Mouse (Mus musculus): ENCODE data around the gene Glis3.

Gene Glis3

DNA sequence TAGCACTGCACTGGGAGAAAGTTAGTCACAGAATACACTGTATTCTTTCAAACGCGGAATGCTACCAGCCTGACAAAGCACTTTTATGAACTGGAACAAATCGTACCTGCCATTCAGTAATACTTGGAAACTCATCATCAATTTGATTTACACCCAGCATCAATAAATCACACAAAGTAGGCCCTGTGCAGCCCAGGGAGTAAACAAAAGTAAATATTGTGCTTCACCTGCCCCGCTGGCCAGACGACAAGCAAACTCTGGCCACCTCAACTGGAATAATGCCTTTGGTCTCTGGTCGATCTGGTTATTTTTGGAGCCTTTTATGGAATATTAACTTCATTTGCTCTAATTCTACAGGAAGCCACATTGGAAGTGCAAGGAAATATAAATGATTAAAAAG lies 23.0 kb downstream of the Glis3 start:
- DNase-seq (ENCODE audit: low read depth, low spot score), result no peak

- DNase-seq (ENCODE audit: low read depth, low spot score), result no peak
These were observed 24.7 kb downstream of the Glis3 start for GRCm38 (mm10) chr19:28655166-28655565.

GRCm38 (mm10) chr19:28650836-28651235 lies 29.0 kb downstream of the Glis3 start:
- DNase-seq (ENCODE audit: low read depth, low spot score), result no peak

DNA sequence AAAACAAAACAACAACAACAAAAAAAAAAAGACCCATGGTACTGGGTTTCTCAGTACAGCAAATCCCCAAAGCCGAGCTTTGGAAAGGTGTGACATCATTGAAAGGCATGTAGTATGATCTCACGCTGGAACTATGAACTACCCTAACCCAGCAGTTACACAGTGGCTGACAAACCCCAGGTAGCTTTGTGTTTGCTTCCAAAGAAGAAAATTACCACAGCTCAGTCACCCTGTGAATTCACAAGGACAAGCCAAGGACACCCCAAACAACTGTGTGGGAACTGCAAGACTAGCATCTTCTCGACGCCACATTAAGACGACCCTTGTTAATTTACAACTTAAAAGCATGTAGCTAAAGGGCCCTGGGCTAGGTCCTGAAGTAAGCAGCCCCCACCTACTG lies 30.4 kb downstream of the Glis3 start:
- no peak for DNase-seq (ENCODE audit: low read depth, low spot score)

GRCm38 (mm10) chr19:28648881-28649280 lies 31.0 kb downstream of the Glis3 start:
- DNase-seq (ENCODE audit: low read depth, low spot score), result no peak

- DNase-seq (ENCODE audit: low read depth, low spot score), result no peak
These were observed 32.5 kb downstream of the Glis3 start for GRCm38 (mm10) chr19:28647424-28647823.

DNA sequence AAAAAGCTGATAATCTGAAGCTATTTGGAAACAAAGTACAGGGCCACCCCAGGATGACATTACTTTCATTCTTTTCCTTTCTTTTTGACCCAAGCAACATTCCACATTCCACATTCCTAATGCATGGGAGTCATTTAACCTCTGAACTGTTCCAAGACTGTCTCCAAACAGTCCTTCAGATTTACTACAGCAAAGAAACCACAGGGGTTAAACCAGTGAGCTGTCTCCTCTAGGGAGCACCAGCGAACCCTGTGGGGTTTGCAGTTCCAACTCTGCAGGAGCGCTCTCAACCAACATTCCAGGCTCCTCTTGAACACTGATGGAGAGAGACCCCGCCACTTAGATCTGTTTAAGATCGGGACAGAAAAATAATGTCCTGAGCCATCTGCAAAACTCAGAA lies 33.6 kb downstream of the Glis3 start:
- no peak for DNase-seq (ENCODE audit: low read depth, low spot score)

DNA sequence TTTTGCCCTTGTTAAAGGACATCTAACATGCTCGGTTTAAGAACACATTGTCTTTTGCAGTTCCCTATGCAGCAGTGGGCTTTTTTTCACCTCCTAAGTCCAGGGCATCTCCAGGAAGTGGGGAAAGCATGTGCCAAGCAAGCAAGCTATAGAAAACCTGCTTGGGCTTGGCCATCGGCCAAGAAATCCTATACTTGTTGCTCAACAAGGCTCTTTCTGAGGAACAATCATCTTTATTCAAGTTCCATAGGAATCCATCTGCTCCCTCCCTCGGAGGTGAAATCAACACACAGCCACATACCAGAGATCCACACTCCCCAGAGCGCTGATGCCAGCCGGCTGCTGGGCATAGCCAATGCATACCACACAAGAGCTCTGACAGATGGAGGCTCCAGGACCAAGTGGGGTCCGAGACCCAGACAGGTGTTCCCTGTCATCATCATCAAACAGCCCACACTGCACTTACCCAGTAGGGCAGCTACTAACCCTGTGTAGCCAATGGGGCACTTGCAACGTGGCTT lies 39.0 kb downstream of the Glis3 start:
- no peak for DNase-seq (ENCODE audit: low read depth, low spot score)

- no peak for DNase-seq (ENCODE audit: low read depth, low spot score)
These were observed 43.8 kb downstream of the Glis3 start for GRCm38 (mm10) chr19:28635991-28636553.

- no peak for DNase-seq (ENCODE audit: low read depth, low spot score)
These were observed 44.9 kb downstream of the Glis3 start for GRCm38 (mm10) chr19:28634986-28635385.

DNA sequence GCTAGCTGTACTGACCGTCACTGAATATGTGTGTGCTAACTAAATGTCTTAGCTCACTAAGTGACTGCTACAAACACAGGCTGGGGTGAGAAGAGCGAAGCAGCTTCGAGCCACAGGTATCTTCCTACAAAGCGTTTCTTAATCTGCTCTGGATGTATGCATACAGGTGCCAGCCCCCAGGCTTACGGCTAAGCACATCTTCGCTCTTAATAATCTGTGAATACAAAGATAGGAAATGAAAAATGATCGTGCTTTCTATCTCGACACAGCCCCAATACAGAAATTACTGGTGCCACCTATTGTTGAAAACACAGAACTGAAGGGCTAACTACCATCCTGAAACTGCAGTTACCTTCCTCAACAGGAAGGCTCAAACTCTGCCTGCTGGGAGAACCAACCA lies 51.5 kb downstream of the Glis3 start:
- DNase-seq (ENCODE audit: low read depth, low spot score), result peak; percentile 13

GRCm38 (mm10) chr19:28626189-28626588 lies 53.7 kb downstream of the Glis3 start:
- no peak for DNase-seq (ENCODE audit: low read depth, low spot score)

DNA sequence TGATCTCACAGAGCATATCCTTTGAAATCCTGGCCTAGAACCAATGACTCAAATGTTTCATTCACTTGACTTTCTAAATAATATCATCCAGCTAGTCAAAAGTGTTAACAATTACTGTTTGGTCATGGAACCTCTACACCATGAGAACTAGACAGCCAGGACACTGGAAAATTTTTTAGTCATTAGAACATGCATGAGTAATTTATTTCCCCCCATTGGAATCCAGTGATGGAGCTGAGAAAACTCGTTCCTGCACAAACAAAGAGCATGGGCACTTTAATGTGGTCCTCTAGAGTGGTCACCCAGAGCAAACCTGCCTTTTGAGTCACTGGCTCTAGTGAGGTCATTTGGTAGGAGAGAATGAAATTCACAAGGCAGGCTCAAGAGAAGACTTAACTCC lies 55.3 kb downstream of the Glis3 start:
- DNase-seq (ENCODE audit: low read depth, low spot score), result no peak

- DNase-seq (ENCODE audit: low read depth, low spot score), result no peak
These were observed 56.2 kb downstream of the Glis3 start for GRCm38 (mm10) chr19:28623726-28624125.

DNA sequence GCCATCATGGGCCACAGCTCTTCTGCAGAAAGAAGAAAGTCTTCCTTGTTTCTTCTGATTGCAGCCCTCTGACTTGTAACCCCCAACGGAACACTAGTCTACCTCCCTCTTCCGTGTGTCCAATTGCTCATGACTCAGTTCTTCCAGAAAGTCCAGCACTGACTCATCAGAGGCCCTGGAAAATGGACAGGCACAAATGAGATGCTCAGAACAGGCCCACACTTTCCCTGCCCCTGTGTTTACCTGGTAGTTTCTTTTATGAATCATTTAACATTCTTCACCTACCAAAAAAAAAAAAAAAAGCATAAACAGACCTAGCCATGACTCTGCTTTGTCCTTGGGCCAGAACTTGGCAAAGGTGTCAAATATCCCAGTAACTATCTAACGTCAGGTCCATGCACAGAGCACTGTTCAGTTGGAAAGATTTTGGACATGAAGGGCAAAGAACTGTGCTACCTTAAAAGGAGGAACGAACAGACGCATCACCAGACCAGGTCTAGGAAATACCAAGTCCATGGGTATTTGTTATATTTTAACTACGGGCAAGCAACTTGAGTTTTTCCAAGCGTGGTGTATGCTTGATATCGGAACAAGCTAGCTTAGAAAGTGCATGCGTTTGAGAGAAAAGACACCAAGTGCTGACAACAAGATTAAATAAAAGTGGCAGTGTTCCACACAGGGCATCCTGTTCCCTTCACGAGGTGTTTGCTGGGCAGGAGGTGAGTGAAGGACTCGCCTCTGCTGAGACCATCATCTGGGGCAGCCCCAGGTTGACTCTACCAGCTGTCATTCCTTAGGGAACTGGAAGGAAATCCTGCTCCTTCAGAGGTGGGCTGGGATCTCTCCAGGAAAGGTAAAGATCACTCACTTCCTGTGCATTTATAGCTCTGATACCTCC lies 58.0 kb downstream of the Glis3 start:
- no peak for DNase-seq (ENCODE audit: low read depth, low spot score)

GRCm38 (mm10) chr19:28617736-28618135 lies 62.1 kb downstream of the Glis3 start:
- DNase-seq (ENCODE audit: low read depth, low spot score), result no peak

- DNase-seq (ENCODE audit: low read depth, low spot score), result no peak
These were observed 62.7 kb downstream of the Glis3 start for GRCm38 (mm10) chr19:28617191-28617590.

- no peak for DNase-seq (ENCODE audit: low read depth, low spot score)
These were observed 63.4 kb downstream of the Glis3 start for GRCm38 (mm10) chr19:28616487-28616886.

DNA sequence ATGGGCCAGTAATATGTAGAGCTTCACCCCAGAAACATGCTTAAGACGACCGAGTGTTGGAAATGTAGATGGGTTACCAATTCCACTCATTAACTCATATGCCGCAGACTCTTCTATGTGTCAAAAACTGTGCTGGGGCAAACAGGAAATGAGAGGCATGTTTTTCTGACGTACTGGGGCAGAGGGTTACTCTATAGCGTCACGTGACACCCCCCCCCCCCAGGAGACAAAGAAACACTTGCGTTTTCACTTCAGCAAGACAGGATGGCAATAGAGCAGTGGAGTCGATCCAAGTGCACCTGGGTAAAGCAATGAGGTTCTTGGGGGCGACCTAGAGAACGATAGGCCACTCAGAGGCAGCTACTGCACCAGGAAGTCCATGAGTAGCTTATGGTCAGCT lies 67.6 kb downstream of the Glis3 start:
- DNase-seq (ENCODE audit: low read depth, low spot score), result no peak

DNA sequence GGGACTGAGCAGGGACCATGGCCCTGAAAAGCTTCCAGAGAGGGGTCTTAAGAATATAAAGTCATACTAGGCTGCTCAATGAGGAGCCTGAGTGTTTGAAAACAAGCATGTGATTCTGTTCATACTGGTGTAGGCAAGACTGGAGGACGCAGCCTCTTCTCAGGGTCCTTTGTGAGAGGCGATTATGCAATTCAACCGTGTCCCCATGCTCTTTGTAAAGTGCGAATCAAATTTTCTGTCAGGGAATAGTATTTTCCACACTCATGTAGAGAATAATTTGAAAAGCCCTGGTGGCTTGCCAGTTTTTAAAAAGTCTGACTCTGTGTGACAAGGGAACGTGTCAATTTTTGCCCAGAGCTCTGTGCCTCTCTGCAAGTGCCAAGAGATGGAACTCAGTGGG lies 71.1 kb downstream of the Glis3 start:
- DNase-seq (ENCODE audit: low read depth, low spot score), result no peak

GRCm38 (mm10) chr19:28608277-28608676 lies 71.6 kb downstream of the Glis3 start:
- DNase-seq (ENCODE audit: low read depth, low spot score), result no peak

- no peak for DNase-seq (ENCODE audit: low read depth, low spot score)
These were observed 79.0 kb downstream of the Glis3 start for GRCm38 (mm10) chr19:28600866-28601265.

DNA sequence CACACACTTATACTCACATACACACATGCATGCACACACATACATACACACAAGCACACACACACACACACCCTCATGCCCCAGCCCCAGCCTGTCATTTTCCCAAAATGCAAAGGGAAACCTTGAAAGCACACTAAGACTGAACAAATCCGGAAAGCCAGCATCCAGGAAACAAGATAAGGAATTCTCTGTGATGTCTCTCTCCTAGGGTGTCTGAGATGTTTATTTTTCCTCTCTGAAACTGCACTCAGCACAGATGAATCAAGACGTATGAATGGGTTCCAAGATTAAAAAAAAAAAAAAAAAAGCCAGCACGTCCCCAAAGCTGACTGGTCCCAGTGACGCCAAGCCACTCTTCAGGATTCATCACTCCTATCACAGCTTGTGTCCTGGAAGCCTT lies 85.7 kb downstream of the Glis3 start:
- DNase-seq (ENCODE audit: low read depth, low spot score), result no peak
